ENCODE assay signal across 13 mouse cellular contexts in genomic region chr10:9549913-9550709, GRCm38 (mm10).
DNase-seq lines count a peak whose midpoint lies in the region; ATAC-seq and TF ChIP-seq lines count a peak whose summit lies in the region.
"Had no signal": no experiment of that assay in that cellular context is flagged by ENCODE, and none has a peak within 500 bp of the region (broad histone marks: within the 10 kb centered on the region; RNA-seq: fewer than 3 reads in every experiment).

No protein-coding gene starts in this region.

- intact Hi-C loops in gastrocnemius, postnatal 14 days (cut with DNase I; ENCODE audit: low total_unique reads) = no loop called here

- 53% methylated on average over 10 of the region's 10 CpGs for WGBS in kidney, embryonic 14.5 days
- WGBS in limb, embryonic 14.5 days = 34% methylated on average over 10 of the region's 10 CpGs

- H3K9ac ChIP-seq in kidney, embryonic 14.5 days (ENCODE audit: low read depth, low read length) = no peak overlapping the region
- no peak overlapping the region for H3K9ac ChIP-seq in limb, embryonic 14.5 days (ENCODE audit: low read depth, low read length, severe bottlenecking)
- H3K9ac ChIP-seq: forebrain, embryonic 15.5 days had no signal

- peak; percentile 62; the same call in 1 of the 2 replicates for ATAC-seq in kidney, embryonic 14.5 days (ENCODE audit: low FRiP score, low TSS enrichment)
- peak; percentile 67 for ATAC-seq in limb, embryonic 14.5 days (ENCODE audit: low FRiP score, low read depth)
- ATAC-seq: forebrain, embryonic 15.5 days; hindbrain, postnatal 0 days had no signal

- no peak overlapping the region for H3K4me3 ChIP-seq in kidney, embryonic 14.5 days (ENCODE audit: low read length)
- H3K4me3 ChIP-seq in limb, embryonic 14.5 days (replicated peaks; ENCODE audit: low read length) = no peak overlapping the region
- H3K4me3 ChIP-seq: forebrain, embryonic 15.5 days had no signal

- no peaks in the 10 kb centered on the region for H3K9me3 ChIP-seq in kidney, embryonic 14.5 days (ENCODE audit: control insufficient read depth, low read length)
- H3K9me3 ChIP-seq in limb, embryonic 14.5 days (ENCODE audit: control insufficient read depth, low read length) = no peaks in the 10 kb centered on the region
- H3K9me3 ChIP-seq: forebrain, embryonic 15.5 days had no signal

- DNase-seq in kidney, adult 8-10 months = no peak
- peak; percentile 10 for DNase-seq in right cerebral cortex, postnatal 25 days
- no peak for DNase-seq in right cerebral cortex, postnatal 36 days (ENCODE audit: low spot score in 2 of 2)
- DNase-seq in limb, embryonic 14.5 days (ENCODE audit: low spot score) = peak; percentile 71
- no peak for DNase-seq in gastrocnemius, postnatal 14 days
- no peak for DNase-seq in urinary bladder, postnatal 25 days (ENCODE audit: low spot score)
- DNase-seq in urinary bladder, postnatal 36 days (ENCODE audit: low spot score in 2 of 2) = no peak
- DNase-seq: cerebellum, adult 9-11 months; left cerebral cortex, postnatal 4 days; thymus, postnatal 25 days had no signal

- H3K27me3 ChIP-seq in kidney, embryonic 14.5 days (ENCODE audit: control insufficient read depth, insufficient read depth, low read length) = no peaks in the 10 kb centered on the region
- H3K27me3 ChIP-seq in limb, embryonic 14.5 days (ENCODE audit: control insufficient read depth, insufficient read depth, low read length) = no peaks in the 10 kb centered on the region
- H3K27me3 ChIP-seq: forebrain, embryonic 15.5 days had no signal

- H3K4me1 ChIP-seq in kidney, embryonic 14.5 days (ENCODE audit: control insufficient read depth, insufficient read depth, low read length) = 0 out of 2 replicates have a peak, but pooled peaks cover 5% of the 10 kb centered on the region
- peaks cover 4% of the 10 kb centered on the region; the same call in 1 of the 2 replicates for H3K4me1 ChIP-seq in limb, embryonic 14.5 days (ENCODE audit: control insufficient read depth, insufficient read depth, low read length)

- no peak overlapping the region for H3K4me2 ChIP-seq in kidney, embryonic 14.5 days (replicated peaks; ENCODE audit: low read depth, low read length)
- no peak overlapping the region for H3K4me2 ChIP-seq in limb, embryonic 14.5 days (replicated peaks; ENCODE audit: low read depth, low read length, severe bottlenecking)
- H3K4me2 ChIP-seq: forebrain, embryonic 15.5 days had no signal

- peak overlapping the region; percentile 69 for H3K27ac ChIP-seq in kidney, embryonic 14.5 days (ENCODE audit: low read depth, low read length)
- H3K27ac ChIP-seq in limb, embryonic 14.5 days (replicated peaks; ENCODE audit: low read depth, low read length) = no peak overlapping the region
- H3K27ac ChIP-seq: forebrain, embryonic 15.5 days; hindbrain, postnatal 0 days had no signal

- no peaks in the 10 kb centered on the region for H3K36me3 ChIP-seq in kidney, embryonic 14.5 days (ENCODE audit: control insufficient read depth, insufficient read depth, low read length)
- H3K36me3 ChIP-seq in limb, embryonic 14.5 days (ENCODE audit: control insufficient read depth, insufficient read depth, low read length) = no peaks in the 10 kb centered on the region
- H3K36me3 ChIP-seq: forebrain, embryonic 15.5 days had no signal

- no peak for TF ChIP-seq POLR2A in limb, embryonic 14.5 days (IDR thresholded peaks at IDR 0.05; ENCODE audit: borderline replicate concordance, extremely low read depth, insufficient read depth, insufficient read length)

Comparison
In these comparisons a context has a peak if more than half of its experiments do, and no peak if none do; other contexts are left out.
1. DNase-seq: peak in right cerebral cortex, postnatal 25 days (single experiment) and limb, embryonic 14.5 days (single experiment); none in kidney, adult 8-10 months (0 of 2), right cerebral cortex, postnatal 36 days (0 of 2), gastrocnemius, postnatal 14 days (single experiment), urinary bladder, postnatal 25 days (single experiment) and urinary bladder, postnatal 36 days (0 of 2).